Mouse (Mus musculus): ENCODE measurements around the gene Nfib.
"Not testable (repeated sequence)": the region's sequence is repeated elsewhere in the genome, so short reads cannot be mapped to it uniquely, and the experiment has no call there.

The Nfib gene

DNA sequence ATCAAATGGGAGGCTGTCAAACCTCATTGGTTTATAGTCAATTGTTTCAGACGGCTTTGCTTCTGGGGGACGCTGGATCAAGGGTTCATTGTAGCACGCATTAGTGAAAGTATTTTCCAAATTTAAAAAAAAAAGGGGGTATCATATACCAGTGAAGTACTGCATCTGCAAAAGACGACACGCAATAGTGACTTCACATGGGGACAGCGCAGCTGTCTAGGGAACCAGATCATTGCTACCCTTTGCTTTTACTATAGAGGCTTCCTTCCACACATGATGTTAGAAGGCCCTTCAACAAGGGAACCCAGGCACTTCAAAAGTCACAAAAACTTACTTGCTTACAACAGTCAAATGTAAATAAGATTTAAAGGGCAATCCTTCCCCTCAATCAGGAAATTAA is 402.6 kb downstream of the Nfib start:
- DNase-seq (ENCODE audit: low spot score): no peak

DNA sequence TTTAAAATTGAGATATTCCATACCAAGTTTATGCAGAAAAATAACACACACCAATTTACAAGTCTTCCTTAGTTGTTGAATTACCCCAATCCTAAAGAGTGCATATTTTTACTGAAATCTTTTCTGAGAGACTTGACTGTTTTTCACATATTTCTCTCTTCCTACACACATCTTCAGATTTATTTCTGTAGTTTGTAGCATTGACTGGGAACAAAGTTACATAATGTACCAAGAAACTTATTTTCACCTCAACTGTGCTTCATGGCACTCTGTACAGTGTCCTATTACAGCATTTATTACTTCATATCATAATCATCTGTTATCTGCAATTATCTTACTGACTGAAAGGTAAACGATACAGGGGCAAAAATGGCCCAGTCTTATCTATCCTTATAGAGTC is 406.9 kb downstream of the Nfib start:
- no peak for DNase-seq (ENCODE audit: low spot score)

DNA sequence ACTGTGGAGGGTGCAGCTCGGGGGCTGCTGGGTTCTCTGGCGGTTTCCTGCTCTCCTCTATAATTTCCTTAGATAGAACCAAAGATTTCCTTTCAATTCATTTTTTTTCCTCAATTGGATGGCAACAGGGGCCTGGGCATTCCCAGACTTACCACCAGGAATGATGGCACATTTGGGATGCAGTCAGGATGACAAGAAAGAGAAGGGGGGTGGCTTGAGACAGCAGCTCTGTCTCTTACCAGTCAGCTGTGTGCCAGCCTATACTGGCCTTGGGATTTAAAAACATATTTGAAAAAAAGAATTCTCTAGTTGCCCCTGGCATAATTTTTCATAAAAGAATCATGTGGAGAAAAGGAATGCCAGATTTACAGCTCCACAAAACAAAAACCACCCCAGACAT is 408.0 kb downstream of the Nfib start:
- DNase-seq (ENCODE audit: low spot score): no peak

GRCm38 (mm10) chr4:82294066-82294465 is 411.5 kb downstream of the Nfib start:
- no peak for DNase-seq (ENCODE audit: low spot score)

DNA sequence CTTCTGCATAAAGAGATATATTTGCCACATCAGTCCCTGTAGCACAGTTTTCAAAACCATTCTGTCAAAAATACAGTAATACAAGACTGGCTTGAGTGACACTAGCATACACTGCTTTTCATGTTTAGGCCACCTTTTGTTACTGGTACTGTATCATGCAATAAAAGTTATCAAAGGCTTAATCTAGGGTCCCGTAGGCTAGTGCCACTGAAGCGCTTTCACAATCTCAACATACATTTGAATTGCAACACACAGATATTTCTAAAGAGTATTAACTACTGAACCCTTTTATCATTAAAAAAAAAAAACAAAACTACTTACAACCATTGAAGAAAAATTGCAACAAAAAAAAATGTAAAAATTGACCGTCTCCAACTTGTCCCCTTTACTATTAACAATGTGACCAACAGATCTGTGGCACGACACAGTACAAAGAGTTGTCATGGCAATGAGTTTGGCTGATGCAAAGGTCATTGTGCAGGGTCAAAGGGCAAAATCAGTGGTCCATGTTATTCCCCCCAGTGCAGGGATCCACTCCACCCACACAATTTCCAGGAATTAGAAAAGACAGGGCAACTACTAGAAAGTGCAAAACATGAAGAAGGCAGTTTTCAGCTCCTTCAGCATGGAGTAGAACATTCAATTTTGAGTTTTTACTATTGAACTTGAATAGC is 414.2 kb downstream of the Nfib start:
- DNase-seq (ENCODE audit: low spot score): no peak

- no peak for DNase-seq (ENCODE audit: low spot score)
Measured at GRCm38 (mm10) chr4:82290623-82291022, 414.9 kb downstream of the Nfib start.

DNA sequence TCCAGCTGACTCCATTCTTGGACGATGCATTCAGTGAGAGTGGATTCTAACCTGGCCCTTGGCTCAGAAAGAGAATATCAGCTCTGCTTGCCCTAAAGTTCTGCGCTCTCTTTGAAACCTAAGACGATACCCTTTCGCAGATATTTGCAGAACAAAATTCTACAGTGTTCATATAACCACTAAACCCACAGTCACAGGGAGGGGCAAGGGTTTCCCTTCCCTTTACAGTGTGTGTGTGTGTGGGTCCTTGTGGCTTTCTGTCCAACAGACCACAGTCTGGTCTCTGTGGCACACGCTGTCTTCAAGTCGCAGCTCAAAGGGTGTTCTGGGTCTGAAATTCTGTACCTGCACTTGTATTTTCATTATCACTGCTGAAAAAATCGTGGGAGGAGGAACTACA is 416.0 kb downstream of the Nfib start:
- no peak for DNase-seq (ENCODE audit: low spot score)

DNA sequence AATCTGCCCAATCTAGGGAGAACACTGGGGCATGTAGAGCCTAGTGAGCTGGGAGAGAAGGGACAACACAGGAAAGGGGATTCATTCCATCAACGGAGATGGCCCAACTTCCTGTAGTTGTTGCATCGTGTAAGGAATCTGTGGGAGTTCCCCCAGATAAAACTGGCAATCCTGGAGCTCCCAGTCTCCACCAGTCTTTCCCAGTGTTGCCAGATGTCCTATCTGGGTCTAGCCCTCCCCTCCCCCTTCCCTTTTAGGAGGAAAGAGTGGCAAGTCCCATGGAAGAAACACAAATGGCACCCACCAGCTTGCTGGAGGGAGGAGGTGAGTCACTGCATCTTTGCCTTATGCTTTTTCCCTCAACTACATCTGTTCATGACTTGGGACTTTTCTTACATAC is 417.4 kb downstream of the Nfib start:
- DNase-seq (ENCODE audit: low spot score): peak; percentile 27

- DNase-seq (ENCODE audit: low spot score): no peak
Measured at GRCm38 (mm10) chr4:82287454-82287853, 418.1 kb downstream of the Nfib start.

- no peak for DNase-seq (ENCODE audit: low spot score)
Measured at GRCm38 (mm10) chr4:82286931-82287330, 418.6 kb downstream of the Nfib start.

DNA sequence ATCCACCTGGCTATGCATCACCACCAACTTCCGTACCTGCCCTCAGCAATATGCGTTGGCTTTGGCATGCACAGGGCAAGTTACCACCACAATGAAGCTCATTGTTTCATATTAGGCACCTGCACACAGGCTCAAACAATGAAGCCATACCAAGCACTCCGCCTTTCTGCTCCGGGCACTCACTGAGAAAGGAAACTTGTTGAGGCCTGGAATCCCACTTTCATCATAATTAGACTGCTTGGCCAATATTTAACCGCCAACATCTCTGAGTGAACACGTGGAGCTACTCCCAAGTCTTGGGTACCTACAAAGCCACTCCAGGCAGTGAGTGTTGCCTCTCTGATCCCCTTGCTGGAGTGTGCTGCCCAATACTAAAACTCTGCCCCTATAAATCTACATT is 422.0 kb downstream of the Nfib start:
- DNase-seq (ENCODE audit: low spot score): no peak

GRCm38 (mm10) chr4:82275996-82276395 is 429.6 kb downstream of the Nfib start:
- DNase-seq (ENCODE audit: low spot score): no peak

DNA sequence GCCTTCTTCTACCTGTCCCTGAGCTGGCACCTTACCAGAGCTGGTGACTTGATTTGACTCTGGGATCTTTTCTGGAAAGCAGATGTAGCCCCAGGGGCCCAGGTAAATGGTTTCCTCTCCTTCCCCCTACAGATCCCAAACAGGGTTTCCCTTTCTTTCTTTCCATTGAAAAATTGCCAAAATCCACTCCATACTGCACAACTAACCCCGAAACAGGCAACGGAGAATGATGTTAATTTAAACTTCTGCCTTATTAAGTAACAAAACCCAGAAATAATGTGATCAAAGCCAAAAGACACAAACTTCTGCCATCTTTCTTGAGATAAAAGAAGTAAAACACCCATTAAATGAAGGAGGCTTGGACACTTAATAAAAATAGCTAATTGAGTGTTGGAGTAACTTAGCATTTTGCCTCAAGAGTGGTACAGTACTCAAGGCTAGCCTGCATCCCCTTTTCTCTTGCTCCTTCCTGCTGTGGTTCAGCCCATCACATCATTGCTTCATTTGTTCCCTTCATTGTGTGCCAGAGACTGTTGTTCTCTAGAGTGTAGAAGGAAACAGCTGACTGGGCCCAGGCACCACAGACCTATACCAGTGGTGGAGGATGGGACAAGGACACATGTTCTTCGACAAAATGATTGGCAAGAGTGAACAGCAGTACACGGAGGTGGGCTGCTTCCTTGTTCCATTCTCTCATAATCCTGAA is 432.3 kb downstream of the Nfib start:
- no peak for DNase-seq (ENCODE audit: low spot score)

GRCm38 (mm10) chr4:82272099-82272498 is 433.5 kb downstream of the Nfib start:
- no peak for DNase-seq (ENCODE audit: low spot score)

GRCm38 (mm10) chr4:82271547-82271946 is 434.0 kb downstream of the Nfib start:
- DNase-seq (ENCODE audit: low spot score): peak; percentile 40

GRCm38 (mm10) chr4:82267832-82268778 is 437.4 kb downstream of the Nfib start:
- DNase-seq (ENCODE audit: low spot score): peak; percentile 53

DNA sequence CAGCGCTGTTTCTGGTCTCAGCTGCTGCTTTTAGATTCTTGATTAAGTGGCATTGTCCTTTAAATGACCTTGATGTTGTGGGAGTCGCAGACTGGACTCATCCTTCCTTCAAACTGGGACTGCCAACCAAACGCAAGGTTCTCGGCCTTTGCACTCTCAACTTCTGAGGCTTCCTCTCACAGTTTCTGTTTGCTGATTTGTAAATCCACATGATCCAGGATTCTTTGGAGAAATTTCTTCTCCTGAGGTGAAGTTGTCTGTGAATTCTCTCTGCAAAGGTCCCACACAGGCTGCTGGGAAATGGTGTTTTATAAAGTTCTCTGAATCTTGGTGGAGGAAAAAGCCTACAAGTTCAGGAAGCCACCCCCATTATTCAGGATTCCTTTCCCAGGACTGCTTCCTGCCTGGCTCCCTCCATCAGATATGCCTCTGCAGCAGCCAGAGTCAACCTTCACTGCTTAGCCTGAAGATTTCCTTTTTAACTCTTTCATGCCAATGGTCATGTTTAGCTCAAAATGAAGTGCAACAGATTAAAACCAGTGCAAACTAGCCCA is 439.4 kb downstream of the Nfib start:
- no peak for DNase-seq (ENCODE audit: low spot score)

- not testable (repeated sequence) for DNase-seq (ENCODE audit: low spot score)
Measured at GRCm38 (mm10) chr4:82258545-82258944, 447.0 kb downstream of the Nfib start.

DNA sequence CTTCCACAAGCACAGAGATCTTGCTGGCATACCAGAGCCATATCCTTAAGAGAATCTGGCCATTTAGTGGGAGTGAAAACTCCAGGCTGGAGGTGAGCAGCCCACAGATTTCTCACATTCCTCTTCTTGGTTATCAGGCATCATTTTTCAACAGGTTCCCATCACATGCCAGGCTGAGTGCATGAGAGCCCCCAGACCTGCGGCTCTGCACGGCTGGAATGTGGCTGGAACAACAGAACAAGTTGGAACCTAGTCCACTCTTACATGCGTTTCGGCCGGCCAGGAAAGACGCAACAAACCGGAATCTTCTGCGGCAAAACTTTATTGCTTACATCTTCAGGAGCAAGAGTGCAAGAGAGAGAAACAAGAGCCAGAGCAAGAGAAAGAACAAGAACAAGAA is 453.5 kb downstream of the Nfib start:
- no peak for DNase-seq (ENCODE audit: low spot score)

GRCm38 (mm10) chr4:82250355-82250659 is 455.2 kb downstream of the Nfib start:
- DNase-seq (ENCODE audit: low spot score): no peak

DNA sequence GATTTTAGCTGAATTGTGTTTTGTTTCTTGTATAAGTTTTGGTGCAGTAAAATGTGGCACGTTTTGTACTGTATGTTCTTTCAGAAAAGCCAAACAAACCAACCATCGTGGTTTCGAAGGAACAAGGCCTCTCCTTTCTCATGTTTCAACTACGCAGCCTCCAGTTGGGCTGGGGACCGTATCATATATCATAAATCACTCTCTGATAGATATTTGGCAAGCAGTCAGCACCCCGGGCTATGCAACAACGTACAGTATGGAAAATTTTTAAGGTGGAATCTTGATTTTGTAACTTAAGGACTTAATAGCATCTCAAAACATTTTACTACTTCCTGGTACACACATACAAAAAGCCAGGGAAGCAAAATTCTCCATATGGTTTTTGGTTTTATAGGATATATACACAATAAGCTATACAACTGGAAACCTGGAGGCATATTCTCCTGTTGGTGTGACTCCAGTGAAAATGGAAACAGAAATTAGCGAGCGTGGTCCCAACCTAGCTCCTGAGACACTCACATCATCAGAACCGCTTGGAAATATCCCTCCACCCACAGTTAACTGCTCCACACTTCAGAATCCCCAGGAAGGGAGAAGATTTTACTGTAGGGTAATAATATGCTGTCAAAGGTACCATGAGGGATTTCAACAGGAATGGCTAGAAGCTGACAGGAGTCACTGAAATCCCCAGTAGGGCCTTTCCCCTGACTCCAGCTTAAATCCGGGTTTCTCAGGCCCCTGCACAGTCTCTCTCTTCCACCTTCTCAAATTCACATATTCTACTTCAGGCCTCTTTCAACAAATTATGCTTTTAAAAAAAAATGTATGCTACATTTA is 455.8 kb downstream of the Nfib start:
- DNase-seq (ENCODE audit: low spot score): no peak

GRCm38 (mm10) chr4:82248961-82249360 is 456.6 kb downstream of the Nfib start:
- DNase-seq (ENCODE audit: low spot score): no peak
